Mouse (Mus musculus): Measurements from ENCODE around the gene 2510002D24Rik. TPM values are rescaled to one million over a fixed set of nuclear protein-coding genes. Genes with fewer than 3 reads are reported as not detected.
A peak's percentile ranks its signal among the peaks of the same experiment; 100 is the strongest.

The 2510002D24Rik gene
- 23.0 and 25.6 TPM in 2 replicates for polyA plus RNA-seq (2012; ENCODE audit: insufficient read depth, insufficient read length, missing spikeins)

DNA sequence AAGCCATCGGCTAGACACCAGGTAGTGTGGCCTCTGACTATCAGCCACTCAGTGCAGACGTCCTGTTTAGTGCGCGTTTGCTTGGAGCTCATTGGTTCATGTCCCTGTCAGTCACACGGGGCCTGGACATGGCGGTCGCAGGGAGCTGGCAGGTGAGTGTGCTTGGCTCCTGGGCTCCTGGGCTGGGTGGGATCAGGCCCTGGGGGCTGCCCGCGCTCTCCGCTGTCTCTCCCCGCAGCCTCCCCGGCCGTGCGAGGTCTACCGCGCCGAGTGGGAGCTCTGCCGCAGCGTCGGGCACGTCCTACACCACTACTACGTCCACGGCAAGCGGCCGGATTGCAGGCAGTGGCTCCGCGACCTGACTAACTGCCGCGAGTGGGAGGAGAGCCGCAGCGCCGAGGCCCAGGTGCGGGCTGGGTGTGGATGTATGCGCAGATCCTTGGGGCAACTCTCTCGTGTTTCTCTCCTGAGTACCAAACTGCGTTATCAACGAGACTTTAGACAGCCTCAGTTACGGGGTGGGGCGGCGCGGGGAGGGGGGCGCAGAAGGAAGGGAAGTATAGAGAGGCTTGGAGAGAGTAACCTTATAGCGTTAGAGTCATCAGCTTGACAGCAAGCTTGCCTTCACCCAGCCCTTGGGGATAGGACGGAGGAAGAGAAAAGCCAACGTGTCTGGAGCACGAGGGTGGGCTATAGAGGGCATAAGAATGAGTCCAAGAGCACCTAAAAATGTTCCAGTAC, at the start of gene 2510002D24Rik, which contains the start of gene Gm28539:
2510002D24Rik (plus strand) TSS at position 111 of the 741 bp plus-strand sequence.
Gm28539 (plus strand) TSS at position 117 of the 741 bp plus-strand sequence.
- H3K4me1 ChIP-seq (ENCODE audit: control insufficient read depth, insufficient read depth, insufficient read length, low read length) = no peaks in the 10 kb centered on the region
- peak within 1 kb of the TSS; percentile 94 for H3K4me3 ChIP-seq (ENCODE audit: insufficient read depth, low read depth, low read length)
- H3K27ac ChIP-seq (replicated peaks; ENCODE audit: low read depth, low read length) = no peak within 1 kb of the TSS

- H3K4me1 ChIP-seq (ENCODE audit: control insufficient read depth, insufficient read depth, insufficient read length, low read length) = no peaks in the 10 kb centered on the region
- no peak overlapping the region for H3K4me3 ChIP-seq (ENCODE audit: insufficient read depth, low read depth, low read length)
- no peak overlapping the region for H3K27ac ChIP-seq (replicated peaks; ENCODE audit: low read depth, low read length)
Measured at GRCm38 (mm10) chr16:18786652-18787051, 49.7 kb upstream of the 2510002D24Rik start.

DNA sequence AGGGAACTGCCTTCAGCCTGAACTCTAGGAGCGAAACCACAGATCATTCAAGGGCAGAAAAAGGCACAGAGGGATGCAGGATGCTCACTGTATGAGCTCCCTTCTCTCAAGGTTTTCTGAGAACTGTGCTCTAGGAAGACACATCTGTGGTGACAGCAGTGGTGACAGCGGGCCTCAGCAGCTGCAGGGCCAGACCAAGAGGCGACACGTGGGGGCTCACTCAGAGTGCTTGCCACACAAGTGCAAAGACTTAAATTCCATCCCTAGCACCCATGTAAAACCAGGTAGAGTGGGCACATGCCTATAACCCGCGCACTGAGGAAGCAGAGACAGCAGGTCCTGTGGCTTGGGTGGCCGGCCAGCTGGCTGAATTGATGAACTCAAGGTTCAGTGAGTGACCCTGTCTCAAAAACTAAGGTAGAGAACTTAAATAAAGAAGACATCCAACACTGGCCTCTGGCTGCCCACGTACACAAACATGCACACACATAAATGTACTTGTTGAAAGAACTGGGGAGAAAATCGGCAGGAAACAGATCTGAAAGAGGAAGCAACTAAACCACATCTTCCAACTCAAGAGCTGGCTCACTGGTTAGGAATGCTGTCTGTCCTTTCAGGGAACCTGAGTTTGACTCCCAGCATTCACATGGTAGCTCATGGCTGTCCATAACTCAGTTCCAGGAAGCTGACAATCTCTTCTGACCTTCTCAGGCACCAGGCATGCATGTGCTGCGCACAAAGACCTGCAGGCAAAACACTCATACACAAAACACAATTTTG, 47.6 kb upstream of the 2510002D24Rik start:
- H3K4me3 ChIP-seq (ENCODE audit: insufficient read depth, low read depth, low read length) = no peak overlapping the region
- H3K27ac ChIP-seq (replicated peaks; ENCODE audit: low read depth, low read length) = no peak overlapping the region
- H3K4me1 ChIP-seq (ENCODE audit: control insufficient read depth, insufficient read depth, insufficient read length, low read length) = no peaks in the 10 kb centered on the region

DNA sequence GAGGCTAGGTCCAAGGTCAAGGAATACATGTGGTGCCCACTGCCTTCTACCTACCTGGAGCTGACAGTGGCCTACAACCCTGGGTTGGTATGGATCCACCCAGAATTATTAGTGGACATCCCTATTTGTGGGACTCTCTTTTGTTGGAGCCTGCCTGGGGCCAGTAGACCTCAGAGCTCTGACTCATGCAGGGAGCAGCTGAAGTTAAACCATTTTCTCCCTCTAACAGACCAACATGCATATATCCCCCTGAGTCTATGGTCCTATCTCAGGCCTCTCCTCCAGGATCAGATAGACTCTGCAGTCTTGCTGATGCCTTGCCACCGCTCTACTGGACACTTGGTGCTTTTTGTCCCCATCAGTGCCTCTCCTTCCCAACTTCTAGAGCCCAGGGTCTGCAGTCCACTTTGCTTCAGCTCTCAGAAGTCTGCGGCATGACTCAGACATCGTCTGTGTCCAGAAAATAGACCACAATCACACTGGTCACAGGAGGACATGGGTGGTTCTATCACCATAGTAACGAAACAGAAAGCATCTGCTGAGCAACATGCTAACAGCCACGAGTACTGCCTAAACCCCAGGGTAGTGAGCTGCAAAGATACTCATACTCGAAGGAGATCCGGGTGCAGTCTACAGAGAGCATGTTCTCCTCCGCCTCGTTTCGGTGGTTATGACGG, 41.0 kb upstream of the 2510002D24Rik start:
- Histone ChIP-seq H3K4me3 (ENCODE audit: insufficient read depth, low read depth, low read length) (no peak overlapping the region), H3K27ac (replicated peaks; ENCODE audit: low read depth, low read length) (no peak overlapping the region), H3K4me1 (ENCODE audit: control insufficient read depth, insufficient read depth, insufficient read length, low read length) (no peaks in the 10 kb centered on the region)

DNA sequence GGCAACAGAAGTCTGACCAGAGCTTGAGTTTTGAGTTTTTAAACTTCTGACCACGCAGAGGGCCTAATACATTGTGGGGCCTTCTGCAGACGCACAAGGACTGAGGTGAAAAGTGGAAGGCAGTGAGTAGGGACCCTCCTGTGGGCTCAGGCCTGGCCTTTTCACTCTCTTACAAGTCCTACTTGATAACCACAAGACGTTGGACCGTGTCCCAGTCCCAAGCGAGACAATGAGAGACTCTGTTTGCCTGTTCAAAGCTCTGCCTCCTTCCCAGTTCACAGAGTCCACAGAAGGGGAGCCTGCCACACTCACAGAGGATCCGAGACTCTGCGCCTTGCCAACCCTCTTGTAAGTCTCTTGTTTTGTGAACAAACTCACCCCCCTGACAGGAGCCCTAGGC, 39.7 kb upstream of the 2510002D24Rik start:
- no peak overlapping the region for H3K4me3 ChIP-seq (ENCODE audit: insufficient read depth, low read depth, low read length)
- no peak overlapping the region for H3K27ac ChIP-seq (replicated peaks; ENCODE audit: low read depth, low read length)
- no peaks in the 10 kb centered on the region for H3K4me1 ChIP-seq (ENCODE audit: control insufficient read depth, insufficient read depth, insufficient read length, low read length)

DNA sequence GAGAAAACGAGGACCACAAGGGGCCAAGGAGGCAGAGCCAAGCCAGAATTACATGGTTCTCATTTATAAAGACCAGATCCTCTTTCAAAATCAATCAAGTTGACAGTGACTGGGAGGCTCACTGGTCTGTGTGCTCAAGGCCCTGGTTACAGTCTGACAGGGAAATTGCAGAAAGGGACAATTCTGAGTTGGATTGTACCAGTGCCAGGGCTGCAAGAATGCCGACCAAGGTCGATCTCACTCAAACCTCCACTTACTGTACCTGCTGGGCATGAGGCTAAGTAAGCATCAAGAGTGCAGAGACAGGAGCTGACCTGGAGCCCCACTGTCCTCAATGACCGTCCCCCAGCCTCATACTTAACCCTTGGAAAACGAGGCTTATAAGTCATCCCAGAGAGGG, 38.2 kb upstream of the 2510002D24Rik start:
- Histone ChIP-seq H3K27ac (replicated peaks; ENCODE audit: low read depth, low read length) (no peak overlapping the region), H3K4me3 (ENCODE audit: insufficient read depth, low read depth, low read length) (no peak overlapping the region), H3K4me1 (ENCODE audit: control insufficient read depth, insufficient read depth, insufficient read length, low read length) (no peaks in the 10 kb centered on the region)

GRCm38 (mm10) chr16:18798841-18799240, 37.5 kb upstream of the 2510002D24Rik start:
- Histone ChIP-seq H3K4me1 (ENCODE audit: control insufficient read depth, insufficient read depth, insufficient read length, low read length) (no peaks in the 10 kb centered on the region), H3K27ac (replicated peaks; ENCODE audit: low read depth, low read length) (no peak overlapping the region), H3K4me3 (ENCODE audit: insufficient read depth, low read depth, low read length) (no peak overlapping the region)

DNA sequence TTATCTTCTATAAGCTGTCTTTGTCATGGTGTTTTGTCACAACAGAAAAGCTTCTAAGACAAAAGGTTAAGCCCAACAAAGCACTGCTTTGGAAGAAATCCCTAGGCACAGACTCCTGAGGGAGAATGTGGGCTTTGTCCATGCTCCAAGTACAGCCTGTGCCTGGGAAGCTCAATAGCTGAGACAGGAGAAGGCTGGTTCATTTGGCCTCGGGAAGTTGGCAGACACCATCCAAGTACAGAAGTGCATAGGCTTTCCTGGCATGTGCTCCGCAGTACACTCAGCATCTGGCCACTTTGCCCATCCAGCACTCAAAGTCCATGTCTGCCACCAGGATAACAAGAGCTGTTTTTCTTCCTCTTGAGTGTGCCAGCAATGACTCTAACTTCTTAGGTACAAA, 30.6 kb upstream of the 2510002D24Rik start:
- Histone ChIP-seq H3K4me1 (ENCODE audit: control insufficient read depth, insufficient read depth, insufficient read length, low read length) (no peaks in the 10 kb centered on the region), H3K4me3 (ENCODE audit: insufficient read depth, low read depth, low read length) (no peak overlapping the region)

DNA sequence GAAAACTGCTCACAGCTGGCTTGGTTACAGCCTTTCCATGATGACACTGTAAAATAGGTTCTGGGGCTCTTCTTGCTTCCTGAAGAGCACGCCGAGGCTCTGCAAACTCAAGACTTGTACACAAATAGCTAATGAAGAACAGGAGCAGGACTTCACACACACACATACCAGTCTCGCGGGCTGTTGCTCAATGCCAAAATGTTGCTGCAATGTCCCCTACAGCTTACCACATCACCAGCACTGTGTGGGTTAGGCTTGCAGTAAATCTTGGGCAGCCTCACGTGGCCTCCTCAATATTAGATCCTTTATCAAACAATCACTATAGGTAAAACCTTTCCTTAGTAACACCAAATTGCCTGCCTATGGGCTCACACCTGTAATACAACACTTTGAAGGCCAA, 27.4 kb upstream of the 2510002D24Rik start:
- no peak overlapping the region for H3K27ac ChIP-seq (replicated peaks; ENCODE audit: low read depth, low read length)
- no peak overlapping the region for H3K4me3 ChIP-seq (ENCODE audit: insufficient read depth, low read depth, low read length)
- H3K4me1 ChIP-seq (ENCODE audit: control insufficient read depth, insufficient read depth, insufficient read length, low read length) = no peaks in the 10 kb centered on the region

More for the DNA sequence above, 30.6 kb upstream of the 2510002D24Rik start:
- H3K27ac ChIP-seq (replicated peaks; ENCODE audit: low read depth, low read length) = no peak overlapping the region

DNA sequence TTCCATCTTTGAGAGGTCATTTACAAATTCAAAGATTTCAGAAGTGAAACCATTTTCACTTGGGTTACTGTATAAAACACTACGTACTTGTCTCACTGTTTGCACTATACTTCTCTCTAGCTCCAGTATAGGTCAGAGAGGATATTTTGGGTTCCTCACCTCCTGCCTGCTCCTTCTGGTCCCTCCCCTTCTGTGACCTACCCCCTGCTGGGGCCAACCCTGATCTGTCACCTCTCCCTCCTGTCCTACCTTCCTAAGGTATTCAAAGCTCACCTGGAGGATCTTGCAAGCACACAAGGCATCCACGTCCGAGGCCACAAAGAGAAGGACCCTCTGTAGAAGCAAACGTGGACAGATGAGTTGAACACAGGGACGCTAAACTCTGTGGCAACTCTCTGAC, 25.3 kb upstream of the 2510002D24Rik start:
- H3K27ac ChIP-seq (replicated peaks; ENCODE audit: low read depth, low read length) = no peak overlapping the region
- no peaks in the 10 kb centered on the region for H3K4me1 ChIP-seq (ENCODE audit: control insufficient read depth, insufficient read depth, insufficient read length, low read length)
- H3K4me3 ChIP-seq (ENCODE audit: insufficient read depth, low read depth, low read length) = peak overlapping the region; percentile 99

DNA sequence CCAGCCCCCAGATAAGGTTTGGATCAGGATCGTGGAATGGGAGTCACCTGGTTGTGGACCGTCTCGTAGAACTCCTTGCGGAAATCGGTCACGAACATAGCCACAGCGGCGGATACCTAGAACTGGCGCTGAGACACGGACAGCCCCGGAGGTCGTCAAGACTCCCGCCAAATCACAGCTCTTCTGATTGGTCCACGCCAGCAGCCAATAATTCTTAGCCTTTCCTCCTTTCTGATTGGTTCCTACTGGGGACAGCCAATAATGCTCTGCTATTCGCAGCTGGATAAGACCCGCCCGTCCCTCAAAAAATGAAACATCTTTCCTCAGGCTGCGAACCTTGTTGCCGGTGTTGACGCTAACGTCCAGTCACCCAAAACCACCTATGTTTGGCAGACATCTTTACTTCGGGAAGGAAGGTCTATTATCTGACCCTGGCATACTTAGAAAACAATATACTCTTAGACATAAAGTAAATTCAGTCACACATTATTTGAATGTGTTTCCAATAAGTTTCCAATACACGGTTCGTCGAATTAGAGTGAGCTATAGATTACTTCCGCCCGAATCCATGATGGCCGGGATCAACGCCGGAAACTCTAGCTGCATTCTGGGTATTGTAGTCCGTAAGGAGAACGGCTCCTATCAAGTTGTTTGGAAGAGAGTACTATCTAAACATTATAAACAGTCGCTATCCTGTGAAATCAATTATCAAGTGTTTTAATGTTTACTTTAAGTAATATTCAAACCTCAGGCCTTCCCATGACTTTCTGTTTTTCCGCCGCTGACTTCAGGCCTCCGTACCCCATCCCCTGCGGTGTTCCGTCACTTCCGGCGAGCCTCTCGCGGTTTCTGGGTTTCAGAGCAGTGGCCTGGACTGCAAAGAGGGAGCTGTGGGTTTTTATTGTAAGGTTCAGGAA, 24.7 kb upstream of the 2510002D24Rik start, which contains the start of the genes Ufd1 and Cdc45:
Ufd1 (plus strand) TSS at position 312 of the 917 bp plus-strand sequence.
Cdc45 (minus strand) TSS at position 520 of the 917 bp plus-strand sequence.
- no peaks in the 10 kb centered on the region for H3K4me1 ChIP-seq (ENCODE audit: control insufficient read depth, insufficient read depth, insufficient read length, low read length)
- peak within 1 kb of the TSS; percentile 97 for H3K27ac ChIP-seq (replicated peaks; ENCODE audit: low read depth, low read length)
- H3K4me3 ChIP-seq (ENCODE audit: insufficient read depth, low read depth, low read length) = peak within 1 kb of the TSS; percentile 99

- H3K27ac ChIP-seq (replicated peaks; ENCODE audit: low read depth, low read length) = peak overlapping the region; percentile 97
- H3K4me3 ChIP-seq (ENCODE audit: insufficient read depth, low read depth, low read length) = peak overlapping the region; percentile 99
- H3K4me1 ChIP-seq (ENCODE audit: control insufficient read depth, insufficient read depth, insufficient read length, low read length) = no peaks in the 10 kb centered on the region
Measured at GRCm38 (mm10) chr16:18812385-18812910, 23.9 kb upstream of the 2510002D24Rik start.

DNA sequence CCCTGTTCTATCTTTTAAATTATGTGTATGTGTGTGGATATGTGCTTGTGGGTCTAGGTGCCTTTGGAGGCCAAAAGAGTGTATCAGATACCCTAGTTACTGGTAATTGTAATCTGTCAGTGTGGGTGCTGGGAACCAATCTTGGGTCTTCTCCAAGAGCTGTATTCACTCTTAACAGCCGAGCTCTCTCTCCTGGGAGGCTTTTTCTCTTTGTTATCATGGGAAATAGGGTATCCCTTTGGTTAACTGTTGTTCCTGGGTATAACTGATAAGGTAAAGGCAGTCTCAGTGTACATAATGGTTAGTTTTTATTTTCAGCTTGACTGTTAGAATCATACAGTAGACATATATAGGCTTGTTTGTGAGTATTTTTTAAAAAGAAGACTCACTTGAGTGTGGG, 14.0 kb upstream of the 2510002D24Rik start:
- H3K27ac ChIP-seq (replicated peaks; ENCODE audit: low read depth, low read length) = no peak overlapping the region
- no peak overlapping the region for H3K4me3 ChIP-seq (ENCODE audit: insufficient read depth, low read depth, low read length)

GRCm38 (mm10) chr16:18822925-18823324, 13.5 kb upstream of the 2510002D24Rik start:
- Histone ChIP-seq H3K4me3 (ENCODE audit: insufficient read depth, low read depth, low read length) (no peak overlapping the region), H3K4me1 (ENCODE audit: control insufficient read depth, insufficient read depth, insufficient read length, low read length) (no peaks in the 10 kb centered on the region), H3K27ac (replicated peaks; ENCODE audit: low read depth, low read length) (no peak overlapping the region)

More for the DNA sequence above, 14.0 kb upstream of the 2510002D24Rik start:
- no peaks in the 10 kb centered on the region for H3K4me1 ChIP-seq (ENCODE audit: control insufficient read depth, insufficient read depth, insufficient read length, low read length)

Measured in brown adipose tissue, adult 24 weeks (tissue).